Mouse (Mus musculus): Measurements from ENCODE around the gene Prss36.
"Not testable (repeated sequence)": the region's sequence is repeated elsewhere in the genome, so short reads cannot be mapped to it uniquely, and the experiment has no call there.

The Prss36 gene

DNA sequence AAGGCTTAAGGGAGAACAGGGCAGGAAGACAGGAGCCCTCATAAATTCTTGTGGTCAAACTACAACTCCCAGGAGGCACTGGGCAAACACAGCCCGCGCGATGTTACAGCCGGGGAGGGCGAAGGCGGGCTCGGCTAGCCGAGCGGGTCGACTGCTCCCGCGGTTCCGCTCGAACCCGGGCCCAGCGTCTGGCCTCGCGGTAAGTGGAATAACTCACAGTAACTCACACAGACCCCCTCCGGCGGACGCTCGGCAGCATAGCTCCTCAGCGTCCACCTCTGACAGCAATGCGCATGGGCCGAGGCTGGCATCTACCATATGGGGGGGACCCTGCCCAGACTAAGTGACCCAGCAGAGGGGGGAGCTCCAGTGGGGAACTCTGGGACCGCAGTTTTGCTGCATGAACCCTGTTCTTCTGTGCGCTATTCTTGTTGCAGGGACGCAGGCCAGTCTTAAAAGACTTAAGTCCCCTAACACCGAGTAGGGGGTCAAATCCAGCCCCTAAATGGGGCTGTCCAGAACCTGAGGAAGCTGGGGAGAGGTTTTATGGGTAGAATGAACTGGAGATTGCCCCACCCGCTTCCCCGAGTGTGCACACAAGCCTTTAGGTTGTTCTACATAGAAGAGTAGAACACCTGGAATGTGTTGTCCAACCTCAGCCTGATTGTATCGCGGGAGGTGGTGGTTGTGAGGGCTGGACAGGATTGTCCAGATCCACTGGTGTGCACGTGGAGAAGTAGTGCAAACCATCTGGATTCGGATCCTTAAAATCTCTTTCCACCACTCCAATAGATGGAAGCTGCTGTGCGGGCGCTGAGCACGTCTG is 42.3 kb downstream of the Prss36 start, which contains the start of gene Bckdk:
Gene Bckdk (plus strand): TSS at position 112 of the 826 bp plus-strand sequence.
- peak; percentile 84 for DNase-seq (ENCODE audit: low spot score)

DNA sequence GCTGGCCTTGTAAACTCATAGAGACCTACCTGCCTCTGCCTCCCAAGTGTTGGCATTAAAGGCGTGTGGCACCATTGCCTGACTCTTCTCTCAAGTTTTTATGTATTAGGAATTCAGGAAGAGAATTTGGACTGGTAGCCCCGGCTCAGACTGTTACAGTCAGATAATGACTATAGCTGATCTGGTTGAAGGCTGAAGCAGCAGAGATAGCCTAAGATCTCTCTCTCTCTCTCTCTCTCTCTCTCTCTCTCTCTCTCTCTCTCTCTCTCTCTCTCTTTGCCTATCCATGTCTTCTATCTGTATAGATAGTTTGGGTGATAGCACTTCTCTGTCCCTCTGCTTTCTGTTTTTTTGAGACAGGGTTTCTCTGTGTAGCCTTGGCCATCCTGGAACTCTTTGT is 44.8 kb downstream of the Prss36 start:
- no peak for DNase-seq (ENCODE audit: low spot score)

DNA sequence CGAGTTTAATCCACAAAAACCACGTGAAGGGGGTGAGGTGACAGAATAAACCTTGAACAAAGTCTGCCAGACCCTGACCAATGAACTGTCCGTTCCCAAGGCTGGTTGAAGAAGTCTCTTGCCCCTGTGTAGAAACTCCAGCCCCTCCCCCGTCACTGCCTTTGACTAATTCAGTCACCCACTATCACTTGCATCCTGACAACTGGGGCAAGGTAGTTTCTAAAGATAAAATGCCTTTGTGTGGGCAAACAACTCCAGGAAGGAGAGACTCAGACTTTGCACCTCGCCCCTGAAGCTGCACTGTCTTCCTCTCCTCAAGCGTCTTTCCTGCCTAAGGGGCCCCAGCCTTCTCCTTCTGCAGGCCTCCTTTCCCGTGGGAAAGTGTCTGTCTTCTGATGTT is 46.5 kb downstream of the Prss36 start:
- no peak for DNase-seq (ENCODE audit: low spot score)

GRCm38 (mm10) chr7:127898179-127898956 is 48.2 kb downstream of the Prss36 start:
- no peak for DNase-seq (ENCODE audit: low spot score)

DNA sequence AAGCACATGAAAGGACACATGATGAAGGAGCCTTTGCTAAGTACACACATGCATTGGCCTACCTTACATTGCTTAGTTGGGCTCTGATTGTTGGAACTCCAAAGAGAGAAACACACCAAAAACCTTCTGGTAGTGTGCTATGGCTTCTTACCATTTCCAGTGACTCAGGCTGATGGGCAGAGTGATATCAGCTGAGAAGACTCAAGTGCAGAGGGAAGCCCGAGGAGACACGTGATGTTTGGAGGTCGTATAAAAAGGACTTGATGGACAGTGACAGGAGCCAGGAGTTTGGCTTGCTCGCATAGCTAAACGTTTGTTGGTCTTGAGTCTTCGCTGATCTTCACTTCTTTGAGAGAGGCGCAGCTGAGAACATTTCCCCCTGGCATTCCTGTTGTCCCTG is 49.0 kb downstream of the Prss36 start:
- no peak for DNase-seq (ENCODE audit: low spot score)

DNA sequence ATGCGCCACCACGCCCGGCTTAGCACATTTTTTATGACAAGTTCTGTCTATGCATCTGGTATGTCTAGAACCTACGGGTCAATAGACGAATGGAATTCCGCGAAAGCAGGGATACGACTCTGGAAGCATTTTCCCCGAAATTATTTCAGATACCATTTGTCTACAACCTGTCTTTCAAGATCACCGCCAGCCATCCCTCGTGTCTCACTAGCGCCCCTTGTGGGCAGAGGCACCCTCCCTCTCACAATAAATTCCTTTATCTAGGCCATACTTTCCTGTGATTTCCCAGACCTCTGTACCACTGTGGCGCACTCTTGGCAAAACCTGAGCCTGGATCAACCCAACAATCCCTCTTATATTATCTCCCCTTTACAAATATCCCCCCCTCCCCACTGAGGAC is 50.1 kb downstream of the Prss36 start:
- peak; percentile 69 for DNase-seq (ENCODE audit: low spot score)

GRCm38 (mm10) chr7:127895891-127896290 is 50.6 kb downstream of the Prss36 start:
- DNase-seq (ENCODE audit: low spot score) = not testable (repeated sequence)

DNA sequence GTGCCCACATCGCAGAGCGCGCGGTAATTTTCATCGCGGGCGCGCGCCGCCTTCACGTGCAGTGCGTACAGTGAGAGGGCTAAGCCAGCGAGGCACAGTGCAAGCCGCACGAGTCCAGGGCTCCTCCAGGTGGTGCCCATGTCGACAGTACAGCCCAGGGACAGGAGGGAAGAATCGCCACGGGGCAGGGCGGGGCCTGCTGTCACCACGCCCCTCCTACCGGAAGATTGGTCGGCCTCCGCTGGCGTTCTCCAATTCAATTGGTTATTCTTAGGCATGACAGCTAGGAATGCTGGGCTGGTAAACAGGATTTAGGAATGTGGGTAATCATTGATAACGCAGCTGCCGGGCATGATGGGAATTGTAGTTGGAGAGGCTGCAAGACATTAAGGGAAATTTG is 51.1 kb downstream of the Prss36 start, which contains the start of the genes Gm21974 and Vkorc1:
Gene Gm21974 (minus strand): TSS at position 13 of the 400 bp plus-strand sequence.
Gene Vkorc1 (minus strand): TSS at position 176 of the 400 bp plus-strand sequence.
- DNase-seq (ENCODE audit: low spot score) = peak; percentile 97

DNA sequence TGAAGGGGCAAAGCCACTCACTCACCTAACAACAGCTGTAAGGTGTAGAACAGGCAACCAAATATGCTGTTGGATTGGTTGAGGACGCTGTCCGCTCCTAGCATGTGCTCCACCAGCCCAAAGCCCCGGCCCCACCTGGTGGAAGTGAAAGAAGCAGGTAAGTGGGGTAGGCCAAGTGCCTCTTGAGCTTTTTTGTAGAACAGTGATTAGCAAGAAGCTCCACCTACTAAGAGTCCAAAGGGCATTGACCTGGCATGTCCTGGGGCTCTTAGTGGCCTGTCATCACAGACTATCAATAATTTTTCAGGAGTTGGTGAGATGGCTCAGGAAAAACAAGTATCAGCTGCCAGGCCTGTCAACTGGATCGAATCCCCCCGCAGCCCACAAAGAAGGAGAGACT is 52.0 kb downstream of the Prss36 start:
- DNase-seq (ENCODE audit: low spot score) = no peak

DNA sequence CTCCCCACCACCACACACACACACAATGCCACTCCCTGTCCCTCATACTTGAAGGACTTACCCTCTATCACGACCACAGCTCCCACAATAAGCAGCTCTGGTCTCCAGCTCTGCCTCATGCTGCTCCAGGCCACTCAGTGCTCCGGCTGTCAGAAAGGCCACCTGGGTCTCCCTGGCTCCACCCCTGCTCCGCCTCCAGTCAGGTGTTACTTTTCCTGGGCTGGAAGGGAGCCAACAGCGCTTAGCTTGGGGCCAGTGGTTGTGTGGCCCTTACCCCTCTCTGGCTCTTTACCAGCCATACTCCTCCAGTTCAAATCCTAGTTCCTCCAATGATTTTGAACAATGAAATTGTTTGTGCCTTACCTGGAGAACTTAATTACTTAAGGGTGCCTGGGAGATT is 55.7 kb downstream of the Prss36 start, which contains the start of gene Prss53:
Gene Prss53 (minus strand): TSS at position 173 of the 400 bp plus-strand sequence.
- no peak for DNase-seq (ENCODE audit: low spot score)

DNA sequence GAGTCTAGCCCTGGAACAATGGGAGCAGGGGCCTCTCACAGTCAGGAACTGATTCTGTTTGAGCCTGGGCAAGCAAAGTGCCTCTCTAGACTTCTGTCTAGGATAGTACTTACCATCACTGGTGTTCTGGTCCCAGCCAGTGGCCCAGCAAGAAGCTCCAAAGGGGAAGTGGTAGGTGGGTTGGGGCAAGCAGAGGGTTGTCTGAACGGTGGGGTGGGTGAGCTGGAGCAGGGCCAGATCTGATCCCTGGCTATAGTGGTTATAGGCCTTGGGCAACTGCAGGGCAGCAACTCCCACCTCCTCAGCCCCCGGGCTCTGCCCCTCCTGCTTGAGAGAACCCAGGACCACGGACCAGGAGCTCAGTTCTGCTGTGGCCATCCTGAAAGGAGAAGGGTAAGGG is 57.7 kb downstream of the Prss36 start:
- no peak for DNase-seq (ENCODE audit: low spot score)

- no peak for DNase-seq (ENCODE audit: low spot score)
These were observed 58.7 kb downstream of the Prss36 start for GRCm38 (mm10) chr7:127887781-127888180.

GRCm38 (mm10) chr7:127887191-127887590 is 59.3 kb downstream of the Prss36 start:
- no peak for DNase-seq (ENCODE audit: low spot score)

GRCm38 (mm10) chr7:127886551-127886950 is 60.0 kb downstream of the Prss36 start:
- no peak for DNase-seq (ENCODE audit: low spot score)

- no peak for DNase-seq (ENCODE audit: low spot score)
These were observed 60.6 kb downstream of the Prss36 start for GRCm38 (mm10) chr7:127885951-127886350.

All from retina, embryonic 14.5 days (tissue).